Mouse (Mus musculus) testis, postnatal 10 days (tissue): Measurements from ENCODE around the gene Gm43064.

Experiments
- DNase-seq: peaks from one replicate; pipeline ENCODE4 v3.0.0; 2021; ENCODE audit warnings: low spot score

The Gm43064 gene

GRCm38 (mm10) chr3:103857036-103857805 is 47.8 kb downstream of the Gm43064 start:
- DNase-seq = no peak

- no peak for DNase-seq
These were observed 48.7 kb downstream of the Gm43064 start for GRCm38 (mm10) chr3:103857977-103858563.

- no peak for DNase-seq
These were observed 49.8 kb downstream of the Gm43064 start, which contains the start of gene Ptpn22 for GRCm38 (mm10) chr3:103858881-103859801. Gene Ptpn22 (plus strand): TSS chr3:103859795.

- no peak for DNase-seq
These were observed 50.5 kb downstream of the Gm43064 start for GRCm38 (mm10) chr3:103859851-103860391.

GRCm38 (mm10) chr3:103862721-103863220 is 53.4 kb downstream of the Gm43064 start:
- DNase-seq = no peak

GRCm38 (mm10) chr3:103864200-103864599 is 54.8 kb downstream of the Gm43064 start:
- no peak for DNase-seq

GRCm38 (mm10) chr3:103867424-103867971 is 58.1 kb downstream of the Gm43064 start:
- no peak for DNase-seq

GRCm38 (mm10) chr3:103868008-103868407 is 58.6 kb downstream of the Gm43064 start:
- DNase-seq = no peak

- no peak for DNase-seq
These were observed 63.3 kb downstream of the Gm43064 start for GRCm38 (mm10) chr3:103872663-103873098.

GRCm38 (mm10) chr3:103874329-103874728 is 65.0 kb downstream of the Gm43064 start:
- DNase-seq = no peak

- DNase-seq = no peak
These were observed 76.6 kb downstream of the Gm43064 start for GRCm38 (mm10) chr3:103885946-103886345.

- DNase-seq = peak; percentile 55
These were observed 78.2 kb downstream of the Gm43064 start for GRCm38 (mm10) chr3:103887581-103887980.
